Mouse (Mus musculus): ENCODE measurements around the gene Naif1. TPM values are rescaled to one million over a fixed set of nuclear protein-coding genes. Genes with fewer than 3 reads are reported as not detected.

Gene Naif1
- polyA plus RNA-seq (2012; rRNA removed) = 4.0 and 4.4 TPM in 2 replicates

DNA sequence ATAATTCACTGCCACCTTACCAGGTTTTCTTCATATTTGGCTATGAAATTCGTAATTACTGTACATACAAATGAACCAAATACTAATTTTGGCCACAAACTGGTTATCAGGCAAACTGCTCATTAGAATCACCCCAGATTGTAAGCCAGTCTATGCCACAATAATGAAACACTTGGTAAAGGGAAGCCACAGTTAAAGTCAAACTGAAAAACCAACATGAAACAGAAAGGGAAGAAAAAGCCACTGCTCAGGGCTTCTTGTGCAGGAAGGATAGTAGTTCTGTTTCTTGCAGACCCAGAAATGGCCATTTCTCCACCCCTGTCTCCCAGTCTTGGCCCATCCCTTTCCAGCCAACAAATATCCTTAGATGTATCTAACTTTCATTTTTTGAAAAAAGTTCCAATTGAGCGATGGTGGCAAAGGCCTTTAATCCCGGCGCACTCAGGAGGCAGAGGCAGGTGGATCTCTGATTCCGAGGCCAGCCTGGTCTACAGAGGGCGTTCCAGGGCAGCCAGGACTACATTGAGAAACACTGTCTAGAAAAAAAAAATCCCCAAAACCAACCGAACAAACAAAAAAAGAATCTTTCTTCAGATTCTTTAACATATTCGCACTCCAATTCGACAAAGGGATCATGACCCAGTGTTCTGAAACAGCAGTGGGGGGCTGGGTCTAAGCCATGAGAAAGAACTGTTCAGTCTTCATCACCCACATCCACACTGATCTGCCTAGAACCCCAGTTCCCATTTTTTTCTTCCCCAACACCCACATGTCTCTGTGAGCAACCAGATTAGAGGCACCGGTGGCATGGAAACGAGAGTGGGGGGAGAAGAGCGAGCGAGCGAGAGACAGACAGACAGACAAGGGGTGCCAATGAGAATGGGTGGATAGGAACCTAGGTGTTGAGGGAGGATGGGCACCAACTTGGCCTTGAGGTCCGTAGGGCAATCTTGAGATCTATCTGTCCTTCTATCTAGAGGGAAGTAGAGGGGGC lies at the start of gene Naif1:
TSS of gene Naif1 (plus strand) at position 697 of the 994 bp plus-strand sequence.

GRCm38 (mm10) chr2:32450881-32451844 lies 906 bp downstream of the Naif1 start, which contains the start of gene Slc25a25:
Gene Slc25a25, minus strand, starts transcription at chr2:32451445.

Other genes with a start within 250 kb of the Naif1 start
- gene Pomt1, start 213.9 kb upstream of the Naif1 start, polyA plus RNA-seq (2012; rRNA removed) = 41.6 and 44.2 TPM in 2 replicates
- 87.1 and 89.2 TPM in 2 replicates for gene Uck1, start 190.3 kb upstream of the Naif1 start, polyA plus RNA-seq (2012; rRNA removed)
- 50.6 and 56.9 TPM in 2 replicates for gene Golga2, start 163.1 kb upstream of the Naif1 start, polyA plus RNA-seq (2012; rRNA removed)
- 314 and 343 TPM in 2 replicates for gene Swi5, start 162.4 kb upstream of the Naif1 start, polyA plus RNA-seq (2012; rRNA removed)
- gene Ciz1, start 98.1 kb upstream of the Naif1 start, polyA plus RNA-seq (2012; rRNA removed) = 165 and 172 TPM in 2 replicates
- gene Dnm1, start 97.1 kb upstream of the Naif1 start, polyA plus RNA-seq (2012; rRNA removed) = 257 and 347 TPM in 2 replicates
- gene 1110008P14Rik, start 68.5 kb upstream of the Naif1 start, polyA plus RNA-seq (2012; rRNA removed) = 126 and 145 TPM in 2 replicates
- 1.1 and 8.6 TPM in 2 replicates for gene Lcn2, start 62.2 kb upstream of the Naif1 start, polyA plus RNA-seq (2012; rRNA removed)
- gene Ptges2, start 54.6 kb upstream of the Naif1 start, polyA plus RNA-seq (2012; rRNA removed) = 58.8 and 61.3 TPM in 2 replicates
- 41.8 and 42.3 TPM in 2 replicates for gene Slc25a25, start 988 bp downstream of the Naif1 start, polyA plus RNA-seq (2012; rRNA removed)
- gene Fam102a, start 84.9 kb downstream of the Naif1 start, polyA plus RNA-seq (2012; rRNA removed) = 7.5 and 8.2 TPM in 2 replicates
- gene Dpm2, start 120.4 kb downstream of the Naif1 start, polyA plus RNA-seq (2012; rRNA removed) = 172 and 187 TPM in 2 replicates
- 24.2 and 24.6 TPM in 2 replicates for gene Pip5kl1, start 124.3 kb downstream of the Naif1 start, polyA plus RNA-seq (2012; rRNA removed)
- gene 9430097D07Rik, start 125.2 kb downstream of the Naif1 start, polyA plus RNA-seq (2012; rRNA removed) = 0.31 and 0.35 TPM in 2 replicates
- 29.4 and 30.7 TPM in 2 replicates for gene St6galnac4, start 136.6 kb downstream of the Naif1 start, polyA plus RNA-seq (2012; rRNA removed)
- 30.7 and 32.0 TPM in 2 replicates for gene St6galnac6, start 149.3 kb downstream of the Naif1 start, polyA plus RNA-seq (2012; rRNA removed)
- 53.9 and 56.7 TPM in 2 replicates for gene Ak1, start 171.3 kb downstream of the Naif1 start, polyA plus RNA-seq (2012; rRNA removed)
- 26.1 and 27.6 TPM in 2 replicates for gene Eng, start 196.1 kb downstream of the Naif1 start, polyA plus RNA-seq (2012; rRNA removed)

Data from central nervous system, embryonic 18 days (tissue).